Mouse (Mus musculus) ES-E14 (cell line): ENCODE measurements at regions not wholly inside any gene's neighbourhood (a gene's known extent, or its start where the extent isn't known, plus 50 kb on each side); places are given as distances from the start of the nearest gene placed in this dataset.

ENCODE experiments used
- HCFC1 ChIP-seq: IDR thresholded peaks from 2 replicates; pipeline ENCODE4 v1.6.1; 2012; ENCODE audit warnings: low read length, inconsistent platforms, borderline replicate concordance; ENCODE audit not compliant: insufficient read depth
- MAFK ChIP-seq: IDR thresholded peaks from 2 replicates; pipeline ENCODE4 v1.6.1; 2014; ENCODE audit warnings: mild to moderate bottlenecking, low read depth, low read length, inconsistent platforms; ENCODE audit not compliant: insufficient read depth
- ZNF384 ChIP-seq: IDR thresholded peaks from 2 replicates; pipeline ENCODE4 v1.6.1; 2012; ENCODE audit warnings: low read depth, low read length, inconsistent platforms

- TF ChIP-seq MAFK: no peak
- TF ChIP-seq ZNF384: no peak
- TF ChIP-seq HCFC1: no peak
Observed at GRCm38 (mm10) chr2:131773691-131774090, 85.9 kb downstream of the Erv3 start.
